Mouse (Mus musculus) megakaryocyte, embryonic 14.5 days (primary cell): ENCODE results near the gene Cct5.

ENCODE experiments used
- FLI1 ChIP-seq: IDR thresholded peaks from 2 replicates; pipeline ENCODE4 v1.6.1; 2012; ENCODE audit warnings: low read length, inconsistent platforms, mixed read lengths
- GATA1 ChIP-seq: IDR thresholded peaks from 3 replicates; pipeline ENCODE4 v1.6.1; 2012; ENCODE audit warnings: mixed read lengths, low read length, inconsistent platforms, borderline replicate concordance

GRCm38 (mm10) chr15:31636091-31636595, 34.5 kb upstream of the Cct5 start:
- TF ChIP-seq GATA1 (no peak), FLI1 (no peak)
